Mouse (Mus musculus) limb, embryonic 14.5 days (tissue): ENCODE measurements around the gene Fxyd1. TPM values are rescaled to one million over a fixed set of nuclear protein-coding genes. Genes with fewer than 3 reads are reported as not detected.
A peak's percentile ranks its signal among the peaks of the same experiment; 100 is the strongest.

ENCODE experiments used
- ATAC-seq: fragments of 200-750 bp; cut with Nextera tagmentation; 2 replicates; pipeline ENCODE4 v1.8.0; 2017; ENCODE audit warnings: low read depth, moderate number of reproducible peaks, moderate TSS enrichment; ENCODE audit not compliant: low FRiP score
- DNase-seq: peaks from one replicate; pipeline ENCODE4 v3.0.0-alpha.2; 2015; ENCODE audit warnings: low spot score
- H3K27ac ChIP-seq: fragments of 300-500 bp; sonication (generic); replicated peaks from 2 replicates; pipeline ENCODE4 v1.5.1; 2014; ENCODE audit warnings: low read depth, mild to moderate bottlenecking, low read length, moderate library complexity, mixed read lengths
- H3K27me3 ChIP-seq: fragments of 300-500 bp; sonication (generic); 2 replicates; pipeline ENCODE4 v1.6.1; 2014; ENCODE audit warnings: low read length, mixed read lengths; ENCODE audit not compliant: control insufficient read depth, insufficient read depth
- H3K36me3 ChIP-seq: fragments of 300-500 bp; sonication (generic); 2 replicates; pipeline ENCODE4 v1.6.1; 2014; ENCODE audit warnings: mild to moderate bottlenecking, low read length, moderate library complexity, mixed read lengths; ENCODE audit not compliant: control insufficient read depth, insufficient read depth
- H3K4me1 ChIP-seq: fragments of 300-500 bp; sonication (generic); 2 replicates; pipeline ENCODE4 v1.6.1; 2014; ENCODE audit warnings: antibody characterized with exemption, low read length, mixed read lengths; ENCODE audit not compliant: control insufficient read depth, insufficient read depth
- H3K4me2 ChIP-seq: fragments of 300-500 bp; sonication (generic); replicated peaks from 2 replicates; pipeline ENCODE4 v1.6.1; 2014; ENCODE audit warnings: low read depth, mild to moderate bottlenecking, low read length, moderate library complexity; ENCODE audit not compliant: severe bottlenecking
- H3K4me3 ChIP-seq: fragments of 300-500 bp; sonication (generic); replicated peaks from 2 replicates; pipeline ENCODE4 v1.5.1; 2014; ENCODE audit warnings: low read length
- H3K9ac ChIP-seq: fragments of 300-500 bp; sonication (generic); 2 replicates; pipeline ENCODE4 v1.6.1; 2014; ENCODE audit warnings: mild to moderate bottlenecking, low read depth, low read length, moderate library complexity; ENCODE audit not compliant: severe bottlenecking
- H3K9me3 ChIP-seq: fragments of 300-500 bp; sonication (generic); 2 replicates; pipeline ENCODE4 v1.6.1; 2016; ENCODE audit warnings: low read length; ENCODE audit not compliant: control insufficient read depth
- POLR2A ChIP-seq: fragments of 200-500 bp; IDR thresholded peaks from 2 replicates; pipeline ENCODE4 v1.8.0; 2012; ENCODE audit warnings: inconsistent platforms, mild to moderate bottlenecking, moderate library complexity, borderline replicate concordance; ENCODE audit not compliant: insufficient read depth, insufficient read length; ENCODE audit errors: extremely low read depth
- WGBS: fragments of 180-500 bp; shearing (Covaris S2); extraction: QIAGEN DNeasy Blood & Tissue Kit; methylation state at CpG from one replicate; pipeline ENCODE4 v1.1.7; 2014; 5-methylcytosine and 5-hydroxymethylcytosine counted together
- polyA plus RNA-seq, 2 experiments: library from polyadenylated mRNA; depleted of rRNA in 1 of 2; stranded (reverse) in 1 of 2; unstranded in 1 of 2; fragments of >200 nt; fragmentation: Nextera tagmentation in 1 of 2; extraction: Ambion mirVana in 1 of 2; gene quantifications; 2 replicates each; pipeline versions ENCODE4 v1.2.1 to v1.2.3; 2012 to 2014

Gene Fxyd1
- polyA plus RNA-seq, 2 experiments, result 92.6 to 95.6 TPM

DNA sequence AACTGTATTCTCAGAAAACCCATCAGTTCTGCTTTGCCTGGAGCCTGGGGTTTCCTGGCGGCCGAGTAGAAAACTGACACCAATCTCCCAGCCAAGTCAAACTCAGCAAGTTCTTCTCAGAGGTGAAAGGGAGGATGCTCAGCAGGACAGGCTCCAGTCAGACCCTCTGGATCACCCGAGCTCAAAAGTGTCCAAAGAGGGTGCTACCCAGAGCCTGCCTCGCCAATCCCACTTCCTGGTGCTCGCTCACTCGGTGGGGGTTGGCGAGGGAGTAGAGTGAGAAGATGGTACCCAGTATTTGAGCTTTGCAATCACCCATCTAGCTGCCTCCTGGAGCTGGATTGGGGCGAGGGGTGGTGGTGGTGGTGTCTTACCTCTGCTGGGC is 16.0 kb downstream of the Fxyd1 start:
- no peak overlapping the region for H3K27ac ChIP-seq
- no peak overlapping the region for H3K4me2 ChIP-seq
- H3K27me3 ChIP-seq, result peaks cover 34% of the 10 kb centered on the region
- TF ChIP-seq POLR2A, result no peak
- no peaks in the 10 kb centered on the region for H3K36me3 ChIP-seq
- H3K9me3 ChIP-seq, result no peaks in the 10 kb centered on the region
- H3K4me1 ChIP-seq, result 0 out of 2 replicates have a peak, but pooled peaks cover 2% of the 10 kb centered on the region
- 38% methylated on average over 8 of the region's 8 CpGs for WGBS
- no peak overlapping the region for H3K9ac ChIP-seq
- peak overlapping the region; percentile 19; the same call in 1 of the 2 replicates for H3K4me3 ChIP-seq
- no peak for ATAC-seq
- DNase-seq, result no peak

DNA sequence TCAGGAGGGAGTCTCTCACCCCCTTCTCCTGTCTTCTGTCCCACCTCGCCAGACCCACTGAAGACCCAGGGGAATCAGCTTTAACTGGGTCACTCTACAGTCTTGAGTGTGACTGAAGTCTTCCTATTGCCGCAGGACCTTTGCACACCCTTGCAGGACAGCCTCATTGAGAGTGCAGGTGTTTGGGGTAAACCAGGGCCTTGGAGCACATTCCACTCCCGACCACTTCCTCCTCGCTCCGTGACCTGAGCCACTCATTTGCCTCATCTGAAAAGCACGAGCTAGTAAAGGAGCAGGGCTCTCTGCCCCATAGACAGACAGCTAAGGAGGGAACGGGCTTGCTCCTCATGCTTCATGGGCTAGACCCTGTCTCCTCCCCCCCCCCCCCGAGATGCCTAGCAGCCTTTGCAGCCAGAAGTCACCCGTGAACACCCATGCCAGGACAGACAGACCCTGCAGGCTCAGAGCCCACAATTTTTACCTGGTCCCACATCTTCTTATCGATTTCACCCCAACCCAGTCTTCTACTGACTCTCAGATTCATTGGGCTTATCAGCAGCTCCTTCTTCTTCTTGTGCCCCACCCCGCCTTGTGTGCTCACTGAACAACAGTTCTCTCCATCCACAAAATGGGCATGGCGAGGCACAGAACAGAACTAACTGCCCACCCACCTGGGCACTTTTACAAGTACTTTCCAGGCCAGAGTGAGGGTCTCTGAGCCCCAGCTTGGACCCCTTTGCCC is 16.5 kb downstream of the Fxyd1 start:
- no peak for TF ChIP-seq POLR2A
- H3K4me2 ChIP-seq, result no peak overlapping the region
- DNase-seq (no peak), ATAC-seq (no peak)
- no peaks in the 10 kb centered on the region for H3K9me3 ChIP-seq
- peaks cover 33% of the 10 kb centered on the region for H3K27me3 ChIP-seq
- H3K9ac ChIP-seq, result no peak overlapping the region
- H3K4me1 ChIP-seq, result 0 out of 2 replicates have a peak, but pooled peaks cover 2% of the 10 kb centered on the region
- 84% methylated on average over 11 of the region's 12 CpGs for WGBS
- H3K4me3 ChIP-seq, result no peak overlapping the region
- H3K27ac ChIP-seq, result no peak overlapping the region
- no peaks in the 10 kb centered on the region for H3K36me3 ChIP-seq

DNA sequence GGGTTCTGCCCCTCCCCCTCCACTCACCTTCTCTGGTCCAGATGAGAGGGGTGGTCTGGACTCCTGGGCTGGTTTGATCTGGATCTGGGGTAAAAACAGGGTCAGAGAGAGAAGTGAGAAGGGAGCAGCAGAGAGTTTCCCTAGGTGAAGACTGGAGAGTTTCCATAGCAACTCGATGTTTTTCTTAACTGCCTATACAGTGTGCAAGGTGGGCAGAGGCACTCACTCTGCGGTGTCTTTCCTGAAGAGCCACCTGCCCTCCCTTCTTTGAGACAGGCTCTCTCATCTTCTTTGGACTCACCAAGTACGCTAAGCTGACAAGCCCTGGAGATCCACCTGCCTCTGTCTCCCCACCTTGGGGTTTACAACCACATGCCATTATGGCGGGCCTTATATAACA is 18.0 kb downstream of the Fxyd1 start:
- TF ChIP-seq POLR2A, result no peak
- no peak for ATAC-seq
- Histone ChIP-seq H3K4me2 (no peak overlapping the region), H3K9ac (no peak overlapping the region), H3K4me3 (no peak overlapping the region), H3K27ac (no peak overlapping the region), H3K36me3 (no peaks in the 10 kb centered on the region), H3K27me3 (peaks cover 24% of the 10 kb centered on the region), H3K4me1 (0 out of 2 replicates have a peak, but pooled peaks cover 2% of the 10 kb centered on the region), H3K9me3 (no peaks in the 10 kb centered on the region)
- DNase-seq, result no peak
- WGBS, result 77% methylated on average over 4 of the region's 4 CpGs

DNA sequence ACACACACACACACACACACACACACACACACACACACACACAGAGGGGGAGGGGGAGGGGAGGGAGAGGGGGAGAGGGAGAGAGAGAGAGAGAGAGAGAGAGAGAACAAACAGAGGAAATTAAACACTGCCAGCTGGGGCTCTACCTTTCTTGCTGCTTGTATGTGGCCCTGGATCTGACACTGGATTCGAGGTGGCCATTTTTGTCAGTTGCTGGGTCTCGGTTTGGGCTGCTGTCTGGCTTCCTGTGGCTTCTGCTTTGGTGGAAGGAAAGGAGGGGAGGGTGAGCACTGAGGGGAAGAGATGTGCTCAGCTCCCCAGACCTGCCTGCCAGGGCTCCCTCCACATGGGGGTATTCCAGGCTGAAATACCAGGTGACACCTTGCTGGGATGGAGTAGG is 19.3 kb downstream of the Fxyd1 start:
- ATAC-seq (no peak), DNase-seq (no peak)
- H3K4me2 ChIP-seq, result no peak overlapping the region
- H3K27me3 ChIP-seq, result peaks cover 18% of the 10 kb centered on the region
- H3K9ac ChIP-seq, result no peak overlapping the region
- no peak for TF ChIP-seq POLR2A
- H3K4me3 ChIP-seq, result no peak overlapping the region
- 75% methylated on average over 2 of the region's 2 CpGs for WGBS
- no peaks in the 10 kb centered on the region for H3K9me3 ChIP-seq
- no peaks in the 10 kb centered on the region for H3K36me3 ChIP-seq
- H3K4me1 ChIP-seq, result peaks cover 2% of the 10 kb centered on the region; the same call in 1 of the 2 replicates
- no peak overlapping the region for H3K27ac ChIP-seq

DNA sequence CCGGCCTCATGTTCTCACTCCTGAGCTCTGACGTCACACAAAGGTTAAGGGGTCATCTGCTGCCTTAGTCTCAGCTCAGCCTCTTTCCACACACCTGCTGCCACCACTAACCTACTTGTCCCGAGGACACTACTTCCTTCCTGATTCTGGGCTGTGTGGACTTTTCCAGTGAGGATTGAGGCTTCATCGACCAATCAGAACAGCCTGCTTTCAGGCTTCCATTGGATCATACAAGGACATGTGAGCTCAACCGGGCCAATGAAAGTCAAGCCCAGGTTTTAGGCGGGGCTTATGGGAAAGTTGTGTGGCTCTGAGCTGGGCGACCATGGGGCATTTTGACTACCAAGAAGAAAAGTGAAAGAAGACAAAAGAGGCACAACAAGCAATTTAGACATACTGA is 20.1 kb downstream of the Fxyd1 start:
- ATAC-seq (no peak), DNase-seq (no peak)
- WGBS, result 86% methylated on average over 7 of the region's 7 CpGs
- peaks cover 10% of the 10 kb centered on the region; the same call in 1 of the 2 replicates for H3K27me3 ChIP-seq
- H3K9ac ChIP-seq, result no peak overlapping the region
- no peak overlapping the region for H3K4me2 ChIP-seq
- no peaks in the 10 kb centered on the region for H3K36me3 ChIP-seq
- peaks cover under 1% of the 10 kb centered on the region; the same call in 1 of the 2 replicates for H3K4me1 ChIP-seq
- no peak overlapping the region for H3K4me3 ChIP-seq
- no peak overlapping the region for H3K27ac ChIP-seq
- H3K9me3 ChIP-seq, result no peaks in the 10 kb centered on the region
- no peak for TF ChIP-seq POLR2A

DNA sequence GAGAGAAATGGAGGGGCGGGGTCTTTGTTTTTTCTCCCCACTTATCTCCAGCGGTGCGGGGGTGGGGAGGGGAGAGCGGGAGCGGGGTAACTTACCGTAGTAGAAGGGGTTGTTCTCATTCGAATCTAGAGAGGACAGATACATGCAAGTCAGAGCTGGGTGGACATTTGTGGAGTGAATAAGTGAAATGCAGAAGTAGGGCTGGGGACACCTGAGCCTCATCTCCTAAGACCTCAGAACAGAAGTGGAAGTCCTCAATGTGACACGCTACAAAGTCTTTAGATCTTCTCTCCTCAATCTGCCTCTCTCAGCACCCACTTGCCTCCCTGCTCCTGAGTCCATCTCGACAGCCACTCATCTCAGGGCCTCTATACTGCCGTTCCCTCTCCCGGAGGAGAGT is 21.7 kb downstream of the Fxyd1 start:
- no peak for DNase-seq
- H3K4me1 ChIP-seq, result no peaks in the 10 kb centered on the region; the same call in 1 of the 2 replicates
- H3K27ac ChIP-seq, result no peak overlapping the region
- TF ChIP-seq POLR2A, result no peak
- H3K9ac ChIP-seq, result no peak overlapping the region
- no peak for ATAC-seq
- H3K4me3 ChIP-seq, result no peak overlapping the region
- H3K36me3 ChIP-seq, result no peaks in the 10 kb centered on the region
- no peaks in the 10 kb centered on the region; the same call in 1 of the 2 replicates for H3K27me3 ChIP-seq
- H3K4me2 ChIP-seq, result no peak overlapping the region
- WGBS, result 86% methylated on average over 11 of the region's 11 CpGs
- no peaks in the 10 kb centered on the region for H3K9me3 ChIP-seq
